Mouse (Mus musculus) embryo, embryonic 10 days (tissue): ENCODE measurements at regions not wholly inside any gene's neighbourhood (a gene's known extent, or its start where the extent isn't known, plus 50 kb on each side); places are given as distances from the start of the nearest gene placed in this dataset.
A peak's percentile ranks its signal among the peaks of the same experiment; 100 is the strongest.

Experiments used
- DNase-seq: peaks from one replicate; pipeline ENCODE4 v3.0.0-alpha.2; 2015; ENCODE audit warnings: low spot score

DNA sequence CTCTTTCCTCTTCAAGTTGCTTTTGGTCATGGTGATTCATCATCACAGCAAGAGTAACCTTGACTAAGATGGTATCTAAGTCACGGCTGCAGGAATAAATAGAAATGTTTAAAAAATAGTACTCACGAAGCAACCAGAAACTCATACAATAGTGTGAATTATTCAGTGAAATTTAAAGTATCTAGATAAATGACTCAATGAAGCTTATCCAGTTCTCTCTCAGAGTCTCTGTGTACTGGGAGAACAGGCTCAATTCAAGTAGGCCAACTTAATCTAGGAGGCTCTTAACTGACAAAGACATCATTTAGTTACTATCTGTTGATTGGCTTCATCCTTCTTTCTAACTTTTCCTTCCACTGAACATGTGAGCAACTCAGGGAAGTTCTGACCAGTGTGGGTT lies 175.5 kb upstream of the Pcdh15 start:
- no peak for DNase-seq

DNA sequence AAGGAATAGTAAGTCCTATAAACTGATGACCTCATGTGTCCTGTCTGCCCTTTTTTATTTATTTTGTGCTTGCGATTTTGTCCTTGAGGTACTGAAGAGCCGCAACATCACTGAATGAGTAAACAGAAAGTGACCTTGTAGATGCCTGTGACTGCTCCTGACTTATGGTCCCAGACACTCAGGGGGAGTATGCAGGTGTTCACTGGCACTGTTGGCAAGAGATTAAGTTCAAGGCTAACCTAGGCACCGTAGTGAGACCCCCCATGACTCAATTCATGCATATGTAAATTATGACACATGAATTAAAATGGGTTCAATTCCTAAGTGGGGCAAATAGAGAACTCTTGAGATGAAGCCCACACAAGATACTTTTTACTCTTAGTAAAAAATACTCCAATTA lies 142.2 kb upstream of the Pcdh15 start:
- DNase-seq: no peak

DNA sequence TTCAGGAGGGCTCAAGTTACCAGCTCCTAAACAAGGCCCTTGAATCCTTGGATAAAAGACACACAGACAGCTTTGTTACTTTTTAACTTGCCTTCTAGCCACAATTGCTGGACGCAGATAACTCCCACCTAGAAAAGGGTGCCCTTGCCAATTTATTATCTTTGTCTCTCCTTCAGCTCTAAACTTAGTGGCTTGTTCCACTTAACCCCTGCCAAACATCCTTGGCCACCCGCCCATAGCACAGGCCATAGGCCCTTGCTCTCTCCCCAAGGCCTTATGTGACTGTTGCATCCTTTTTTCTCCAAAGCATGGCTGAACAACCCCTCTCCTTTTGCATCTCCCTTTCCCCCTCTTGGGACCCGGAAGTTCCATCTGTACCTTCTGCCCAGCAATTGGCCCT lies 139.1 kb upstream of the Pcdh15 start:
- DNase-seq: no peak

DNA sequence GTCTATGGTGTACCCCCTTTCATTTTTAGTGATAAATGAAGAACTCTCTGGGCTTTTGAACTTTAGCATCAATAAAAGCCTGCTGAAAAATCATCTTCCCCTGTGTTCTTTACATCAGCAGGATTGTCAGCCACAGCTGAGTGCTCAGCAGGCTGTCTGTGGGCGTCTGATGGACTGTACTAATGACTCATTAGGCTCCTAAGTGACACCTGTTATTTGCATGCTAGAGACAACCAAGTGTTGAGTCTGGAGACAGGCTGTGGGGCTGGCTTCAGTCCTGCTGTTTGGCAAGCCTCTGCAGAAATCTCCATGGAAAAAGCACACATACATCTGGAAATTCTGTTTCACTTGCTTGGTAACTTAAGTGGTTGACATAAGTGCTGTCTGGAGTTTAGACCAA lies 117.8 kb upstream of the Pcdh15 start:
- no peak for DNase-seq

DNA sequence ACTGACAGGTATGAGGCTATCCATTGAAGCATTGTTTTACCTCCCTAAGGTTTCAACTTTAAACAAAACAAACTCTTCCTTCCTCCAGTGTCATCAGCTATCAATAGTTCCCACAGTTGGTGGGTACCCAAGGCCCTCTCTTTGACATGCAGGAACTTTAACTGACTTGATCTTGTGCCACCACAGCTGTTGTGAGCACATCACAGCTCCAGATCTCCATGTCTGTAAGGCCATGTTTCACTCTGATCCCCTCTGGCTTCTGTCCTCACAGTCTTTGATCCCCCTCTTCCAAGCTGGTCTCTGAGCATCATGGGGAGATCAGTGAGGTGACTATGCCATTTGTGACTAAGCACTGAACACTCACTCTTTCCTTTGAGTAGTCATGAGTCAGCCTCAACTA lies 110.8 kb upstream of the Pcdh15 start:
- no peak for DNase-seq

DNA sequence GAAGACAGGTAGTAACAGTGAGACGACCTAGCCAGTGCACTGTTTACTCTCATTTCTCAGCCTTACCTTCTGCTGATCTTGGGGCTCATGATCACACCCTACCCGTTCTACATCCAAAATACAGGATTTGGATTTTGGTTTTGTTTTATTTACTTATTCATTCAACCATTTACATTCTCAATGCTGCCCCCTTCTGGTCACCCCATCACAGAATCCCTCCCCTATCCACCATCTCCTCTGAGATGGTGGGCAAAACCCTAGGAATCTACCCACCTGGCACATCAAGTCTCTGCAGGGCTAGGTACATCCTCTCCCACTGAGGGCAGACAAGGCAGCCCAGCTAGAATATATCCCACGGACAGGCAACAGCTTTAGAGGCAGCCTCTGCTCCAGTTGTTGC lies 88.2 kb upstream of the Pcdh15 start:
- peak; percentile 13 for DNase-seq

DNA sequence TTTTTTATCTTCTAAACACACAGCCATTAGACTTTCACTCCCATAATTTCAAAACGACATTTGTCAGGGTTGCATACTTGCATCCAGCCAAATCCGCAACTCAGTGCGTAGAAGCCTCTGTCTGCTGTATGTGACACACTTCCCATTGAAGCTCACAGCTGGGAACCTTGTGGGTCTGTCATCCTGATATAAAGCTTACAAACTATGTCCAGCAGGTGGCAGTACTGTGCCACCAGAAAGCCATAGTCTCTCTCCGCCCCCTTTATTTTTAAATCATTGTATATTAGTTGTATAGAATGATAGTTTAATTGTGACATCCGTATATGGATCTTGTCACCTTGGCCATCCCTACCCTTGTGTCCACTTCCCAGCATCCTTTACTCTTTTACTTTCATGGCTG lies 87.3 kb upstream of the Pcdh15 start:
- peak; percentile 21 for DNase-seq

DNA sequence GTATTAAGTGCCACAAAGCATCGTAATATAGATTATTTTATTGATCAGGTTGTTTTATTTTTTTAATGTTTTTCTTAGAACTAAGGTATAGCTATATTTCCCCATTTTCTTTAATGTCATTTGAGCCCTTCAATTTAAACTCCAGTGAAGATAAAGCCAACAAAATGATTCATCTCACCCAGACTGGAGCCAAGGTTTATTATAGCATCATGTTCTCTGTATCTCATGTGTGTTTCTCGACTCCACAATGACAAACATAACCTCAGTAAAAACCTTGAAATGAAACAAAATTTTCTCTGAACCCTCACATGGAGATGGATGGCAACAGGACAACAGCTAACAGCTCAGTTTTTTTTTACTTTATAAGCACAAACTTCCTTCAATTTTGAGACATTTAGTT lies 61.7 kb upstream of the Pcdh15 start:
- DNase-seq: no peak

DNA sequence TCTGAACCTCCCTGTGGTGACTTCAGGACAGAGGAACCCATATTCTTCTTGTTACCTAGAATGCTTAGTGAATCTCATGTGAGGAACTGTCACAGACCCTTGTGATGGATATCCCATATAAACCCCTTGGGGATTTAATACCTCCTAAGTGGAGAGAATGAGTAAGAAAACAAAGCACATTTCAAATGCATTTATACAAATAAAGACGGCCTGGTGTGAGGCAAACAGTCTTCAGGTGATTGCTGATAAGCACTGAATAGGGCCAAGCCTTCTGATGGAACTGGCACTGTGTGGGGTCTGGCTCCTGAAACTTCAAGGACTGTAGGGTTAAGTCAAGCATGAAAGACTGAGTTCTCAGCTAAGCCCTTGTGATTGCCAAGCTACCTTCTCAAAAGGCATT lies 59.6 kb upstream of the Pcdh15 start:
- peak; percentile 8 for DNase-seq
